Mouse (Mus musculus): ENCODE results near the gene Pax2. TPM values are rescaled to one million over a fixed set of nuclear protein-coding genes. Genes with fewer than 3 reads are reported as not detected.
A peak's percentile ranks its signal among the peaks of the same experiment; 100 is the strongest.

Gene Pax2
- under 1 TPM; 0.11 to 0.16 TPM for total RNA-seq (2021)

DNA sequence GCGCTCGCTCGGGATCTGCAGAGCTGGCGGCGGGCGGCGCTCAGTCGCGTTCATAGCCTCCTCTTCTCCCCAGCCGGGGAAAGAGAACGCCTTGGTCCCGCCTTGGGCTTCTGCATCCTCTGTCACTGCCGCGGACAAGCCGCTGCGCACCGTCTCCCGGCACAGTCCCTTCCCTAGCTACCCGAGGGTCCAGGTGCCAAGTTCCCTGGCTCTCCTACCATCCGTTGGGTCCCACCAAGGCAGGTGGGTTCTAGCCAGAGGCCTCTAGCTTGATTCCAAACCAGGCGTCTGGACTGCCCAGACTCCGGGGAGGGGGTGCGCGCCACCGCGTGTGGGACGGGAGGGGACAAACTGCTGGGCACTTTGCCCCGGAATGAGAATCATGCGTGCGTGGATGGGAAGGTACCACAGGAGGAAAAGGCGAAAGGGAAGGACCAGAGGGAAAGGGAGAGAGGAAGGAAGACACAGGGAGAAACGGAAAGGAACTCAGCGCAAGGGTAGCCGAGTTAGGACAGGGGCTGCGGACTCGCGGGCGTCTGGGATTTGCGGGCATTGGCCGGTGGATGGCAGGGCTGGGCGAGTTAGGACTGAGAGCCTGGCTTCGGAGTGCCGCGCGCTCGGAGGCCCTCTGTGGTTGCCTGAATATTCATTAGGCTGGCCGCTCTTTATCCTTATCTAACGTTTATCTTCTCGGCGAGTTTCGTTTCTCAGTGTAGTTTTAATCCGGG lies at the start of gene Pax2:
TSS of gene Pax2 (plus strand) at position 353 of the 728 bp plus-strand sequence.
- intact Hi-C loops (cut with DNase I): loop anchor here (2.0 to 10.0 kb wide), 4 partner anchors 81 to 487 kb away; partner anchors contain the start of gene Kazald1
- peak in 1 of 2 experiments; percentile 6 for DNase-seq (ENCODE audit: low spot score in 2 of 2)

DNA sequence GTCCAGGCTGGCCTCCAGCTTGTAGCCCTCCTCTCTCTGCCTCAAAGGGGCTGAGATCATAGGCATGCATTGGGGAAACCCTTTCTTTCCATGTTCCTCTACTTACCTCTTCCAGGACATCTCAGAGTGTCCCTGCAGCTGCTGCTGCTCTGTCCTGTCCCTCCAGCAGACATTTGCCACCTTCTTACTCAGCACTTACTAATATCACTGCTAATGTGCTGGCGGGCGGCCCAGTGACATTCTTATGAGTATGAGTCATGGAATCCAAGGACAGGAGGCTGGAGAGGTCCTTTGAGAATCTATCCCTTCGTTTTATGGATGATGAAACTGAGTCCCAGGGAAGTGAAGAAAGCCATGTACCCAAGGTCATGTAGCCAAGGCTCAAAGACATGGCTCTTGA lies 47.0 kb upstream of the Pax2 start:
- no peak for DNase-seq (ENCODE audit: low spot score in 2 of 2)
- intact Hi-C loops (cut with DNase I): no loop called here

DNA sequence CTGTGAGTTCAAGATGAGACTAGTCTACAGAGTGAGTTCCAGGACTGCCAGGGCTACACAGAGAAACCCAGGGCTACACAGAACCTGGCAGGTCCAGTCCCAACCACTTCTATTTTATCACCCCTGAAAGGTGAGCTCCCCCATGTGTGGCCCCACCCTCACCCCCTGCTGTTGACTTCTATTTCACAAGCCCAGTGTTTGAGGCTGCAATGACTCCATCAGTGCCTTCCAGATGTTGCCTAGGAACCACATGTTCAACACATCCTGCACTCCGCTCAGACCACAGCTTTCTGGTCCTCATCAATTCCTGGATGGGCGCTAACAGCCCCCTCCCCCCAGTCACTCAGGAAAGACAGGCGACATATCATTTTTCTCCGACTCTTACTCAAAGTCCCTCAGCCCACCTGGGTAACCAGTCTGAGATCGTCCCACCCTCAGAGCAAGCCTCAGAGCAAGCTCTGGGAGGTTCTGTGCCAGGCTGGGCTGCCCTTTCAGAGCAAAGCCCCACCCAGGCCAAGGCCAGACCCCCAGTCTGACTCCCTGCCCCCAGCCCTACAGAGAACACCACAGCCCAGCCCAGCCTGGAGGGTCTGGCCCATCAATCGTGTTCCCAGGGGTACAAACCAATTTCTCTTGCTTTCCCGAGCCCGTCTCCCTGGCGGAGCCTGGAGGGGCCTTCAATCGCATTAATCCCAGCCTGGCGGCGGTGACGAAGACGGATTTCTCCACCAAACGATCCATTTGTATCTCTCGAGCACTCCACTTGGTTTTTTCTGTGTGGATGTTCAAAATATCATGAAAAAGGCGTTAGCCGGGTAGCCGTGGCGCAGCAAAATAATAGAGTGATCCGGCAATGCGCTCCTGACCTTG lies 38.9 kb upstream of the Pax2 start:
- intact Hi-C loops (cut with DNase I): no loop called here
- no peak for DNase-seq (ENCODE audit: low spot score in 2 of 2)

DNA sequence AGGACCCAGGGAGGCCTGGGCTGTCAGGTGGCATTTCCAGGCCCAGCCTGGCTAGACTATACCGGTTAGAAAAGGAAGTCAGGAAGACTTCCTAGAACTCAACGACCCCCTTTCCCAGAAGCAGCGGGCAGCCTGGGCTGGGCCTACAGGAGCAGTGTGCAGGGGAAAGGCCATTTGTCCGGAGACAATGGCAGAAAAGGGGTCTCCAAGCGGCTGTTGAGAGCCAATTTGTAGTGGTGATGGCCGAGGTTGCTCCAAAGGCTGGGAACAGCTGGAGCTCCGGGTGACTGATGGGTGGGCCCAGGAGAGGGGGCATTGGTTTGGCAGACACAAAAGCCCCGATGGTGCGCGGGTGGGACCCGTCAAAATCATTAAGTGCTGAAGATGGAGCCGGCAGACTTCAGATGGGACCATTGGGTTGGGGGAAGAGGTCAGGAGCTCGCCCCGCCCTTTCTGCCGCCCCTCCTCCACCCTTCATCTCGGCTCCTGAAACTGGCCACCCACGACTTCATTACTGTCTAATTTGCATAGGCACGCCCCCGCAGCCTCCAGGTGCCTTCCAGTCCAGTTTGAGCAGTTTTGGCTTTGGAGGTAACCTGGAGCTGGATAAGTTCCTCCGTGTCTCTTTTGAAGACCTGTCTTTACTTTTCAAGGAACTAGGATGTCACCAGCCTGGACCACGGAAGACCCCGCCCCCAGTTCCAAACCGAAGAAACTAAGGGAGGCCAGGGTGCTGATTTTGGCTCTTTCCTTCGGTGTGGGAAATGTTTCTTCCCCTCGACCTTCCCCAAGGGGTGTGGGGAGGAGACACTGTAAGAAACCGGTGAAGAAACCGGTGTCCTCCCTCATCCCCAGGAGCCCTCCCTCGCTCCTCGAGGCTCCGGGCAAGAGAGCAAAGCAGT lies 36.3 kb upstream of the Pax2 start:
- no peak for DNase-seq (ENCODE audit: low spot score in 2 of 2)
- intact Hi-C loops (cut with DNase I): no loop called here

DNA sequence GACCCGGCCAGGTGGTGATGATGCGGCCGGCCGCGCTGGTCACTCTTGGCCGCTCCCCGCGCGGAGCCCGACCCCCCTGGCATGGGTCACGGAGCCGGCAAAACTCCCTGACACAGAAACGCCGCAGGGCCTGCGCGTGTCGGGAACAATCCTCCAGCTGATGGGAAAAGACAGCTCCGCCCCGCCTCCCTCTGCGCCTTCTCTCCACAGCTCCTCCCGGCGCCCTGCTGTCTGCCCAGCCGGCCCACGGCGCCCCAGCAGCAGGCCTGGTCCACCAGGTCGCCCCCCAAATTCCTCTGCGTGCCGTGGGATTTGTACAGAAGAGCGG lies 35.7 kb upstream of the Pax2 start:
- intact Hi-C loops (cut with DNase I): no loop called here
- no peak for DNase-seq (ENCODE audit: low spot score in 2 of 2)

DNA sequence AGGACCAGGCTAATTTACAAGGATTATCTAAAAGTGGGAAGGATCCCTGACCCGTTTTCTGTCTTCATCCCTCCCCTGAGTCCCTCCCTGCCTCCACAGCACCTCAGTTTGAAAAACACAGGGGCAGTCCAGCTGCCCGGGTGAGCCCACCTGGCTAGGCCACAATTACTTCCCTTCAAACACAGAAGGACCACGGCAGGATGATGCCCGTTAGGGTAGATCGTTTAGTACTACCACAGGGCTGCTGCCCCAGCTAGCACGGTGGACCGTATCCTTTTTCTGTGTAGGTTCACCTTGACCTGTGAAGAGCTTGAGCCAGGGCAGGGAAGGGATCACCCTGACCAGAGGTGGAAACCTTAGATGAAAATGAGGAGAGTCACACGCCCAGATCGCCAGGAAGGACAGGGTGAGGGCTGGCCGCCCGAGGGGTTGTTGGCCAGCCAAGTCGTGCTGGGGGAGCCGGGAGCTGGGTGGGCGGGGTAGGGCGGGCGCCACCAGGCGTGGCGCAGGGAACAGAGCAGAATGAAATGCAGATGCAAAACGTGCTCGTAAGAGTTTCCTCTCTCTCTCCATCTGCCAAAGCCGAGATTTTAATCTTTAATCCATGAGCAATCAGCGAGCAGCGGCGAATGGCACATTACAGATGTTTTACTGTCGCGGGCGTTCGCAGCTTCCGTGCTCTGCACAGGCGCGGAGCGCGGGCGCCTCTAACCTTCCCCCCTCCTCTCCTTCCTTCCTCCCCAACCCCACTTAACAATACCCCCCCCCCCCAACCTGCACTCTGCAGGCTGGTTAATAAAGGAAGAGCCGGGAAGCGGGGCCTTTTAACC lies 32.0 kb upstream of the Pax2 start:
- DNase-seq (ENCODE audit: low spot score in 2 of 2): no peak
- intact Hi-C loops (cut with DNase I): no loop called here

DNA sequence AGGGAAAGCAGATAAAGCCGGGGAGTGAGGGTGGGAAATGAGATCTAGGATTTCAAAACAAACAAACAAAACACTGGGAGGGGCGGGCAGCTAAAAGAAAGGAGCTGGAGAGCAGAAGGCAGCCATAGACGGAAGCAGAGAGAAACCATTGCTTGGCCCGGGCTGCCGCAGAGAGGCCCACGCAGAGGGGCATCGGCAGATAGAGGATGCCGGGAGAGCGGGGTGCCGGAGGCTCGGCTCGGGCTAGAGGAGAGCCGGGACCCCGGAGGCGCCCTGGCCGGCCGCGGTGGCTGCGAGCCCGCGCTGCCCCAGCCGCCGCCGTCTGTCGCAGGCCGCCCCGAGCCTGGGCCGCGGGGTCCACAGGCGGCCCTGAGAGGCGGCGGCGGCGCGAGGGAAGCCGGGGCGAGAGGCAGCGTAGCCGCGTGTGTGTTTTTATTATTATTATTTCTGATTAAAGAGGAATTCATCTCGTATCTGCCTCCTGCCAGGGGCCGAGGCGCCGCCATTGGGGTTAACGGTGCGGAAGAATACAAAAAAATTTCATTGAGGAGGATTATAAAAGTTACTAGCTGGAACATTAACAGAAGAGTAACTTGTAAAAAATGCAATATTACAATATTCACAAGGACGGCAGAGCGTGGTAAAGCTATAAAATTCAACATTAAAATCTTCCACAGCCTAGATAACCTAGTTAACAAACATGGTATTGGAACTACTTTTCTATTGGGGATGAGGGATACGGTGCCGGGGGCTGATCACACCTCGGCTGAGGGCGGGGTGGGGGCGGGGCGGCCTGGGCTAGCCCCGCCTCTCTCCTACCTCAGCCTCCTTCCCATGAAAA lies 29.7 kb upstream of the Pax2 start:
- intact Hi-C loops (cut with DNase I): no loop called here
- no peak for DNase-seq (ENCODE audit: low spot score in 2 of 2)

DNA sequence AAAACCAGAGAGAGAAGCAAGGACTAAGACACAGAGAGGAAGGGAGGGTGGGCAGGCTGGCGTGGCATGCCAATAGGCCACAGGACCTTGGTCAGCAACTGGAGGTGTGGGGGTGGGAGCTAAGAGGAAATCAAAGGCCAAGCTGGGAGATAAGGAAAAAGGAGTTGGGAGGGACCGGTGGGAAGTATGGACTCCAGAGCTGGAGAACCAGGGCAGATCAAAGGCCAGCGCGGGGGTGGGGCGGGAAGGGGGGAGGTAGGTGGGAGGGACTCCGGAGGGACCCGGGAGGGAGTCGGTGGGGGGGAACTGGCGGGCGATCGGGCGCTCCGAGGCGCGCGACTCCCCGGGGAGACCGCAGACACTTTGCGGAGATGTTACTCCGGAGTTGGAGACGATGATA lies 21.7 kb upstream of the Pax2 start:
- DNase-seq (ENCODE audit: low spot score in 2 of 2): no peak
- intact Hi-C loops (cut with DNase I): no loop called here

DNA sequence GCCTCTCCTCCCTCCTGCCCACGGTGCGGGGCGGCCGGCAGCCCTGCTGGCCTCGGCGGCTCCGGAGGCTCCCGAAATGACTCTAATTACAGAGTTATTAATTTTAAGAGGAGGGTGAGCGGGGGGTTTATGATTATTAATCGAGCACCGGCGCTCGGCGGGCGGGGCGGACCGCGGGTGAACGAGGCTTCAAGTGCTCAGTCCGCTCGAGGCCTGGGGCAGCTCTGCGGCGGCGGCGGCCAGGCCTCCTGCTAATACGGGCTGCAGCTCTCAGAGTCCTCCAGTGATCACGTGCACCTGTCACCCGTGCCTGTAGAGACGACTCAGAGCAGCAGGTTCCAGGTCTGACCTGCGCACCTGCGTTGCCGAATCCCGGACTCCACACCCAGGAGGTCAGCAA lies 21.2 kb upstream of the Pax2 start:
- DNase-seq (ENCODE audit: low spot score in 2 of 2): no peak
- intact Hi-C loops (cut with DNase I): no loop called here

DNA sequence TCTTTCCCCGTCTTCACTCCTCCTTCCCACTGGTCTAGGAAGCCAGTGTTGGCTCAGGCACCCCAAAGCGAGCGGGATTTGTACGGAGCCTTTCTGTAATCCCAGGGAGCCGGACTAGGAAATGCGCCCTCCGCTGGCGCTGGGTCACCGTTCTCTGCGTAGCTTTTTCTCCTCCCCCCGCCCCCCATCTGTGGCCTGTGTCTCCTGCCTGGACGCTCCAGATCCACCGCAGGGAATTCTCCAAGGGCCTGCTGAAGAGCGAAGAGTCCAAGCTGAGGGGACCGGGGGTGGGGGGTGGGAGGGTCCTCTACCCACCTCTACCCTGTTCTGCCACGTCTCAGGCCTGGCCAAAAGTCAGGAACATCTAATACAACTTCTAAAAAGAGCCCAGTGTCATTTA lies 15.5 kb upstream of the Pax2 start:
- intact Hi-C loops (cut with DNase I): no loop called here
- DNase-seq (ENCODE audit: low spot score in 2 of 2): no peak

DNA sequence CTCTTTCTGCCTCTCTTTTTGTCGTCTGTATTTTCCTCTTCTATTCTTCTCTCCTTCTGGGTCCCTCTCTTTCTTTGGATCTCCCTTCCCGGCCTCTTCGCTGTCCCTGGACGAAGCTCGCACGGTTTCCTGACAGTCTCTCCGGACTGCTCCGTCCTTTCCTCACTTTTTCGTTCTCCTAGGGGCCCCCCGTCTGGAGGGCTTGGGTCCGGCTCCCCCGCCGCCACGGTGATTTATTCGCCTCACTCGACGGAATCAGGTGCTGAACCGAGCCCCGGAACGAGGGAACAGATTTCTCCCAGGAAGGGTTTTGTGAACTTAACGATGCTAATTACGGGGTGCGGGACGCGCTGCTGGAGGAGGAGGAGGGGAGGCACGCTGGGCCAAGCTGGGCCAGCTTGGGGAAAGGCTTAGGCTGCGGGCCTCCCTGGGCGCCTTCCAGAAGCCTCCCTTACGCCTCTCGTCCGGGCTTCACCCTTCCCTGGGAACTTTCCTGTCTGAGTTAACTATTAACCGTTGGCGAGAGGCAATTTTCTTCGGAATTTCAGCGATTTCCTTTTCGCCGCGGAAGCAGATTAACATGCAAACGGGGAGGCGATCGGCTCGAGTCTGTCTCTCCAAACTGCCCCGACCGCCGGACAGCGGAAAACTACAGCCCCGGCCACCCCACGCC lies 14.6 kb upstream of the Pax2 start:
- intact Hi-C loops (cut with DNase I): no loop called here
- no peak for DNase-seq (ENCODE audit: low spot score in 2 of 2)

DNA sequence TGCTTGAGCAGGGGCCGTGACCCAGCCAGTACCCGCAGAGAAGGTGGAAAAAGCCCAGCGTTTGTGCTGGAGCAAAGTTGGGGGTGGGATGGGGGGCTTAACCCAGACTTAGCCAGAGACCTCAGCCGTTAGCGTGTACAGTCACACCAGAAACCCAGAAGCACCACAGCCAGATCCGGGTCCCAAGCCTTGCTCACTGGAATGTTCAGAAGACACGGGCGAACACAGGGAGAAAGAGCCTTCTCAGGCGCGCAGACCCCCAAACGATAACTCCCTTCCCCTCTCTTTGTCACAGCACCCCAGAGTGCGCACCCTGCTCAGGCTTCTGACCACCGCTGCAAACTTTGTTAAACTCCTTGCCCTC lies 14.1 kb upstream of the Pax2 start:
- no peak for DNase-seq (ENCODE audit: low spot score in 2 of 2)
- intact Hi-C loops (cut with DNase I): no loop called here

DNA sequence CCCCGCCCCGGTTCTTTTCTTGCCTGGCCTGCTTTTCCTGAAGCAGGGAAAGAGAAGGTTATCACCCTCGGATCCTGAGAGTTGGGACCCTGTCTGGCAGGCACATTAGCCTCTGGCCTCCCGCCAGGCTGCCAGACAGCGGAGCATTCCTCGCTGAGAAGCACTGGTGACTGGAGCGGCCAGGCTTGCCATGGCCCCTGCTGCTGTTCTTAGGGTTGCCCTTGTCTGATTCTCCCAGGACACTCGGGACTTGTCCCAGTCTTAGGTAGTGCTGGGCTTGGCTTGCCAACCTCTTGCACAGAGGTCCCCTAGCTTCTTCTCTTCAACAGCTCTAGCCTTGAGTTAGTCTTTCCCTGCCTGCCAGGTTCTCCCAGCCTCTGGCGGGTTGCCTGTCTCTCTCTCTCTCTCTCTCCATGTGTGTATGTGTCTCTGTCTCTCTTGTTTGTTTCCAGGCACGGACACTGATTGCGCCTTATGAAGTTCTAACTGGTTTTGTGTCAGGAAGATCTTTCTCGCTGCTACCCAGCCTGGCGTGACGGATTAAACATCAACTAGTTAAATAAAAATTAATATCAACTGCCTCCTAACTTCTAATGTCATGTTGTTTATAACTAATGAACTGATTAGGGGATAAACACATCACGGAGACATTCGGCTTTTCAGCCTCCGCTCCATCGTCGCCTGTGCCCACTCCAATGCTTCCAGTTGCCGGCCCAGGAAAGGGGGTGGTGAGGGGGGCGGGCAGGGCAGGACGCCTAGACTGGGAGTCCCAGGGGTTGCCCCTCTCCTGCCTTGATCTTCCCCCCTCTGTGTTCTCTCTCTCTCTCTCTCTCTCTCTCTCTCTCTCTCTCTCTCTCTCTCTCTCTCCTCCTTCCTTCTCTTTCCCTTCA lies 13.5 kb upstream of the Pax2 start:
- intact Hi-C loops (cut with DNase I): no loop called here
- DNase-seq (ENCODE audit: low spot score in 2 of 2): no peak

DNA sequence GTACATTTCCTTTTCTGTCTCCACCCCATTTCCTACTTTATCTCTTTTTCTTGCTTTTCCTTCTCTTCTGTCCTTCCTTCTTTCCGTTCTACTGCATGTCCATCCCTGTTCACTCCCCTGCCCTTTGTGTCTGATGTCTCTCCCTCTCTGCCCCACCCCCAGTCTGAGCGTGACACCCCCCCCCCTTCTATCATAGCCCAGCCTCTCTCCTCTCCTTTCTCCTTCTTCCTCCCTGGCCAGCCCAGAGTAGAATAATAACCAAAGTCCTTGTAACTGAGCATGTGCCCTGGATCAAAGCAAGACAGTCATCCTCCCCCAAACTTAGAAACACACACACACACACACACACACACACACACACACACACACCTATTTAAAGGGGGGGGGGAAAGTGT lies 12.8 kb upstream of the Pax2 start:
- intact Hi-C loops (cut with DNase I): no loop called here
- no peak for DNase-seq (ENCODE audit: low spot score in 2 of 2)

DNA sequence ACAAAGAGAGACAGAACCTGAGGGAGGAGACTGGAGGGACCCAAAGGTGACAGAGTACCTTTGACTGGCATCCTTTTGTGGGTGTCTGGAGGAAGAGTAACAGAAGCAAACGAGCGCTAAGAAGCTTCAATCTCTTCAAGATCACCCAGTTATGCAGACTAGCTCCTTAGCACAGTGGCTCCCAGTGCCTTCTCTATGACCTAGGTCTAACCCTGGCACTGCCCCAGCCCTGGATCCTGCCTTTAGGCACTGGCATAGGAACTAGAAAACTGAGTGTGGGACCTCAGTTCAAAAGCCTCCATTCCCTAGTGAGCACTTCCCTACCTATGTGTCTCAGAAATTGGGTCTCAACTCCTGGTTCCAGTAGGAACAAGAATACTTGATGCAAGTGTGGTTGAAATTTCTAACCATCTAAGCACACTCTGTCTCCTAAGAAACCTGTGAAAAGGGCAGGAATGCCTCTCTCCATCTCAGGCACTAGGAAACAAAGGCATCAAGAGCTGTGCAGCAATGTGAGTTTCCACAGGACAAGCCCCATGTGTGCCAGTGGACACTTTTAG lies 11.8 kb upstream of the Pax2 start:
- intact Hi-C loops (cut with DNase I): no loop called here
- no peak for DNase-seq (ENCODE audit: low spot score in 2 of 2)

DNA sequence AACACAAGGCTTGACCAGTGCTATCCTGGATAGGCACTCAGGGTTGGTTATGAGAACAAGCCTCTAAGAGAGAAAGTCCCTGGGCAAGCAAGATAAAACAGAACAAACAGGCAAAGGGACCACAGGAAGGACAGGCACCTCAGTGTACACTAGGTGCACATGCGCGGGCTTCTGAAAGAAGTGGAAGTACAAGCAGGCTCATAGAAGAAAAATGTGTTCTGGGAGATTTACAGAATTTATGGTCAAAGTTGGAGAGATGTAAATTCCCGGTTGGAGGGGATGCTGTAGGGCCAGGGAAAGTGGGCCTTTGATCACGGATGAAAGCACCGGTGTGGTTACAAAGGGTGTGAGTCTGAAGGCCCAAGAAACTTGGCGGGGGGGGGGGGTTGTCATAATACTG lies 10.1 kb upstream of the Pax2 start:
- intact Hi-C loops (cut with DNase I): loop anchor here (5.0 kb wide), 1 partner anchor 1133 kb away; the partner anchor contains the start of gene Nkx2-3
- DNase-seq (ENCODE audit: low spot score in 2 of 2): no peak
